Mouse (Mus musculus): ENCODE data around the gene Prss57. TPM values are rescaled to one million over a fixed set of nuclear protein-coding genes. Genes with fewer than 3 reads are reported as not detected.

Gene Prss57
- polyA plus RNA-seq (2017; shearing (Covaris generic)) = not detected

DNA sequence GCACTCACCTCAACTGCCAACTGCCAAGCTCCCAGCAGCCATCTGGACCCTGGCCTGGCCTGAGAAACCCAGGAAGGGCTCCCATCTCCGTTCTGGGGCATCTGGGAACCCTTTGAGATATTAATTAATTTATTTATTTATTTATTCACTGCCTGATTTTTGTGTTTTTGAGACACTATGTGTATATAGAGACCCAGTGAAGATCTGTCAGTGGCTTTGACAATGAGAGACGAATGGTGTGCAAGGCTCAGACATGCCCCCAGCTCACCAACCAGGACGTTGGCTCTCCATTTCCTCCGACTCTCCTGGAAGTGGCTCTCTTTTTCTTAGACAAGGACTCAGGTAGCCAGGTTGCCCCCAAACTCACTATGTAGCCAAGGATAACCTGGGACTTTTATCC is at the start of gene Prss57:
Gene Prss57, minus strand, starts transcription at position 101 of the 400 bp plus-strand sequence.

GRCm38 (mm10) chr10:79820782-79821181 is 30.0 kb upstream of the Prss57 start, which contains the start of gene Misp:
TSS of gene Misp (plus strand) at chr10:79820989.

DNA sequence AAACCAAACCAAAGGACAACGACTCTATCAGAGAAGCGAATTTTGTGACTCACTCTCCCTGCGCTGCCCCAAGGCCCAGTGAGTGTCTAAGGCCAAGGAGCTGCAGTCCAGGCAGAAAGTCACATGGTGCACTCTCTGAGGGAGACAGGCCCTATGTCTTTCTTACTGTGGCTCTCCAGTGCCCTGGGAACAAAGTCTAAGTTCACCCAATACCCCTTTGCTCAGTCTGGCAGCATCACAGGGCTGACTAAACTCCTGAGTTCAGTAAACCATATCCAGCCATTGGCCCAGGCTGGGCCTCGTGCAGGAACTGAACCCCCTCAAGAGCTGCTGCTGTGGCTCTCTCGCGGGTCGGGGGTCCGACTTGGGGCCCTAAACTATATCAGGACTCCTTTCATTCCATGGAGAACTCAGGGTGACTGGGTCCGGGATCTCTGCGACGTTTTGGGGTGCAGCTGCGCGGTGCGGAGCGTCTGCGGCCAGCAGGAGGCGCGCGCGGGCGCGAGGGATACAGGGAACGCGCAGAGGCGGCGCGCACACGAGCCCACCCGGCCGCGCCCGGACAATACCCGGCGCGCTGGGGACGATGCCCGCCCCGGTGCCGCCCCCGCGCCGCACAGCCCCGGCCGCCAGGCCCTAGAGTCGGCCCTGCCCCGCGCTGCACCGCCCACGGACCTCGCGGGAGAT is 2.4 kb upstream of the Prss57 start, which contains the start of gene Palm:
Gene Palm, plus strand, starts transcription at position 522 of the 687 bp plus-strand sequence.

GRCm38 (mm10) chr10:79777103-79777531 is 13.6 kb downstream of the Prss57 start, which contains the start of gene Fstl3:
TSS of gene Fstl3 (plus strand) at chr10:79777272.

GRCm38 (mm10) chr10:79766508-79767325 is 24.0 kb downstream of the Prss57 start, which contains the start of gene Rnf126:
TSS of gene Rnf126 (minus strand) at chr10:79766952.

GRCm38 (mm10) chr10:79754856-79755516 is 35.8 kb downstream of the Prss57 start, which contains the start of gene Fgf22:
TSS of gene Fgf22 (plus strand) at chr10:79755076.

DNA sequence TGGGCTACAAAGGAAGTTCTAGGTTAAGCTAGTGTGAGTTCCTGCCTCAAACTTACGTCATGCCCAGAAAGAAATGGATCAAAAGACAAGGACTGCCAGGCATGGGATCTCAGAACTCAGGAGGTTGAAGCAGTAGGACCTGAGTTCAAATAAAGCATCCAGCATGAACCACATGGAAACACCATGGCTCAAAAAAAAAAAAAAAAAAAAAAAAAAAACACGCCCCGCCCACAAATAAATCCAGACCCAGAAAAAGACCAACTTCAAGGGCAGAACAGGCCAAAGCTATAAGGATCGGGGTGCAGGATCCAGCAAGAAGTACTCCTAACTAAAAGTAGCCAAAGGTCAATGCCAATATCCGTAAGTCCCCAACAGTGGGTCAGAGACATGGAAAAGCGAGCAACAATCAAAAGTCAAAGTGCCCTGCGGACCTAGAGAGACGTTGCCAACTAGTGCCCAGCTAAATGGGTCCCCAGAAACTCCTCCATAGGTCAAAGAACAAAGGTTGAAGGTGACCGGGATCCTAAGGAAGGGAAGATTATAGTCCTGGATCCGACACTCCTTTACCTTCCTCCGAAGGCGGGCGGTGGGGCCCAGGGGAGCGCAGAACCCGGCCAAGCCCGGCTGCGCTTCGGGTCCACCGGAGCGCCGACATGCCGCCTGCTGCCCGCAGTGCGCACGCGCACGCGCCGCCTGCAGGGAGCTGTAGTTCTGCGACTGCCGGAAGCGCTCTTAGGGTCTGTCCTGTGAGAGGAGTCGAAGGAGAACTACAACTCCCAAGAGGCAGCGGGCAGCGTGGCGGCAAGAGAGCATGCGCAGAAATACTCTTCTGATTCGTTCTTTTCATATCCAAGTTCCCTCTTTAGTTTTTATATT is 44.6 kb downstream of the Prss57 start, which contains the start of gene Polrmt:
Gene Polrmt, minus strand, starts transcription at position 684 of the 876 bp plus-strand sequence.

Other genes with a start within 250 kb of the Prss57 start
- 49.2 TPM for gene Mier2, start 235.8 kb downstream of the Prss57 start, polyA plus RNA-seq (2017; shearing (Covaris generic))
- not detected for gene Theg, start 203.6 kb downstream of the Prss57 start, polyA plus RNA-seq (2017; shearing (Covaris generic))
- gene C2cd4c, start 176.9 kb downstream of the Prss57 start, polyA plus RNA-seq (2017; shearing (Covaris generic)) = not detected
- not detected for gene Shc2, start 153.0 kb downstream of the Prss57 start, polyA plus RNA-seq (2017; shearing (Covaris generic))
- gene Odf3l2, start 145.2 kb downstream of the Prss57 start, polyA plus RNA-seq (2017; shearing (Covaris generic)) = not detected
- not detected for gene Madcam1, start 126.4 kb downstream of the Prss57 start, polyA plus RNA-seq (2017; shearing (Covaris generic))
- 24.0 TPM for gene Tpgs1, start 121.6 kb downstream of the Prss57 start, polyA plus RNA-seq (2017; shearing (Covaris generic))
- 83.3 TPM for gene Cdc34, start 108.8 kb downstream of the Prss57 start, polyA plus RNA-seq (2017; shearing (Covaris generic))
- 2.7 TPM for gene Gzmm, start 101.9 kb downstream of the Prss57 start, polyA plus RNA-seq (2017; shearing (Covaris generic))
- 178 TPM for gene Bsg, start 86.5 kb downstream of the Prss57 start, polyA plus RNA-seq (2017; shearing (Covaris generic))
- 0.12 TPM for gene Hcn2, start 74.3 kb downstream of the Prss57 start, polyA plus RNA-seq (2017; shearing (Covaris generic))
- 33.4 TPM for gene Polrmt, start 44.4 kb downstream of the Prss57 start, polyA plus RNA-seq (2017; shearing (Covaris generic))
- gene Fgf22, start 35.9 kb downstream of the Prss57 start, polyA plus RNA-seq (2017; shearing (Covaris generic)) = not detected
- 47.0 TPM for gene Rnf126, start 24.0 kb downstream of the Prss57 start, polyA plus RNA-seq (2017; shearing (Covaris generic))
- gene Fstl3, start 13.7 kb downstream of the Prss57 start, polyA plus RNA-seq (2017; shearing (Covaris generic)) = 0.31 TPM
- 3.5 TPM for gene Palm, start 2.6 kb upstream of the Prss57 start, polyA plus RNA-seq (2017; shearing (Covaris generic))
- not detected for gene Misp, start 30.0 kb upstream of the Prss57 start, polyA plus RNA-seq (2017; shearing (Covaris generic))
- gene Ptbp1, start 63.5 kb upstream of the Prss57 start, polyA plus RNA-seq (2017; shearing (Covaris generic)) = 555 TPM
- not detected for gene Prtn3, start 83.5 kb upstream of the Prss57 start, polyA plus RNA-seq (2017; shearing (Covaris generic))
- 11.3 TPM for gene Plppr3, start 83.7 kb upstream of the Prss57 start, polyA plus RNA-seq (2017; shearing (Covaris generic))
- not detected for gene Elane, start 95.3 kb upstream of the Prss57 start, polyA plus RNA-seq (2017; shearing (Covaris generic))
- gene Cfd, start 99.9 kb upstream of the Prss57 start, polyA plus RNA-seq (2017; shearing (Covaris generic)) = not detected
- 31.9 TPM for gene Med16, start 118.0 kb upstream of the Prss57 start, polyA plus RNA-seq (2017; shearing (Covaris generic))
- 11.6 TPM for gene Gm26602, start 119.9 kb upstream of the Prss57 start, polyA plus RNA-seq (2017; shearing (Covaris generic))
- gene Kiss1r, start 126.0 kb upstream of the Prss57 start, polyA plus RNA-seq (2017; shearing (Covaris generic)) = 0.26 TPM
- gene R3hdm4, start 130.2 kb upstream of the Prss57 start, polyA plus RNA-seq (2017; shearing (Covaris generic)) = 113 TPM
- gene Arid3a, start 136.1 kb upstream of the Prss57 start, polyA plus RNA-seq (2017; shearing (Covaris generic)) = 10.6 TPM
- gene Wdr18, start 169.2 kb upstream of the Prss57 start, polyA plus RNA-seq (2017; shearing (Covaris generic)) = 55.5 TPM
- gene Grin3b, start 179.8 kb upstream of the Prss57 start, polyA plus RNA-seq (2017; shearing (Covaris generic)) = not detected
- 28.1 TPM for gene Tmem259, start 193.4 kb upstream of the Prss57 start, polyA plus RNA-seq (2017; shearing (Covaris generic))
- gene Cnn2, start 197.6 kb upstream of the Prss57 start, polyA plus RNA-seq (2017; shearing (Covaris generic)) = 501 TPM
- gene Abca7, start 205.5 kb upstream of the Prss57 start, polyA plus RNA-seq (2017; shearing (Covaris generic)) = 52.9 TPM
- 733 TPM for gene Arhgap45, start 225.7 kb upstream of the Prss57 start, polyA plus RNA-seq (2017; shearing (Covaris generic))
- 112 TPM for gene Polr2e, start 248.8 kb upstream of the Prss57 start, polyA plus RNA-seq (2017; shearing (Covaris generic))

All from effector memory CD4-positive, alpha-beta T cell, adult 5 months (primary cell).